Mouse (Mus musculus) ES-Bruce4 (cell line): ENCODE measurements around the gene Gucy1b2.

Experiments
- CTCF ChIP-seq: IDR thresholded peaks from one replicate; pipeline ENCODE4 v1.8.1; 2011; ENCODE audit warnings: low read depth, low read length
- POLR2A ChIP-seq: IDR thresholded peaks from one replicate; pipeline ENCODE4 v1.8.1; 2011; ENCODE audit warnings: low read length; ENCODE audit not compliant: insufficient read depth

- no peak for TF ChIP-seq POLR2A
- TF ChIP-seq CTCF: no peak
Measured at GRCm38 (mm10) chr14:62453276-62453675, 2.8 kb downstream of the Gucy1b2 start.
